Mouse (Mus musculus): ENCODE results near the gene Itih1.

Gene Itih1

GRCm38 (mm10) chr14:30904307-30904706, 38.8 kb downstream of the Itih1 start:
- DNase-seq (ENCODE audit: low spot score): no peak

- DNase-seq (ENCODE audit: low spot score): no peak
Measured at GRCm38 (mm10) chr14:30903036-30903435, 40.1 kb downstream of the Itih1 start.

DNA sequence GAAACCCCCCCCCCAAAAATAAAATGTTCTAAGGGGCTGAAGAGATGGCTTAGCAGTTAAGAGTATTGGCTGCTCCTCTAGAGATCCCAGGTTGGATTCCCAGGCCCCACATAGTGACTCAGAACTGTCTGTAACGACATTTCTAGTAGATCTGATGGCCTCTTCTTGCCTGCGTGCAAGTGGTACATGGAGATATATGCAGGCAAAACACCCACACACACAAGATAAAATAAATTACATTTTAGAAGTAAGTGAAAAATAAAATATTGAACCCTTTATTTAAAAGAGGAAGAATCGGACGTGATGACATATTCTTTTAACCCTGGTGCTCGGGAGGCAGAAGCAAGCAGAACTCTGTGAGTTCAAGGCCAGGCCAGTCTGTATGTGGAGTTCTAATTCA, 40.5 kb downstream of the Itih1 start:
- DNase-seq (ENCODE audit: low spot score): no peak

- no peak for DNase-seq (ENCODE audit: low spot score)
Measured at GRCm38 (mm10) chr14:30899972-30900371, 43.1 kb downstream of the Itih1 start.

GRCm38 (mm10) chr14:30888271-30888732, 54.8 kb downstream of the Itih1 start:
- no peak for DNase-seq (ENCODE audit: low spot score)

GRCm38 (mm10) chr14:30886204-30886603, 56.9 kb downstream of the Itih1 start, which contains the start of gene Itih4:
TSS of gene Itih4 (plus strand) at chr14:30886476.
- DNase-seq (ENCODE audit: low spot score): no peak

DNA sequence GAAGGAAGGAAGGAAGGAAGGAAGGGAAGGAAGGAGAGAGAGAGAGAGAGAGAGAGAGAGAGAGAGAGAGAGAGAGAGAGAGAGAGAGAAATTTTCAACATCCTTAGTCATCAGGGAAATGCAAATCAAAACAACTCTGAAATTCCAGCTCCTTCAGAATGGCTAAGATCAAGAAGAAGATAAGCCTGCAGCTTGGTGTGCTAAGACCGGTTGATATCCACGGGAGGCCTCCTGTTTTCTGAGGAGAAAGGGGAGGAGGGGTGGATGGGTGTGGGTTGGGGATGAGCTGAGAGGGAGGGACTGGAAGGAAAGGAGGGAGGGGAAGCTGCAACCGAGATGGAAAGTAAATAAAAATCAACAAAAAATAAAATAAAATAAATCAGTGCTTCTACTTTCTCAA, 57.8 kb downstream of the Itih1 start:
- no peak for DNase-seq (ENCODE audit: low spot score)

- DNase-seq (ENCODE audit: low spot score): no peak
Measured at GRCm38 (mm10) chr14:30881718-30882108, 61.4 kb downstream of the Itih1 start.

GRCm38 (mm10) chr14:30880811-30881717, 62.0 kb downstream of the Itih1 start:
- no peak for DNase-seq (ENCODE audit: low spot score)

GRCm38 (mm10) chr14:30880251-30880650, 62.8 kb downstream of the Itih1 start:
- DNase-seq (ENCODE audit: low spot score): no peak

DNA sequence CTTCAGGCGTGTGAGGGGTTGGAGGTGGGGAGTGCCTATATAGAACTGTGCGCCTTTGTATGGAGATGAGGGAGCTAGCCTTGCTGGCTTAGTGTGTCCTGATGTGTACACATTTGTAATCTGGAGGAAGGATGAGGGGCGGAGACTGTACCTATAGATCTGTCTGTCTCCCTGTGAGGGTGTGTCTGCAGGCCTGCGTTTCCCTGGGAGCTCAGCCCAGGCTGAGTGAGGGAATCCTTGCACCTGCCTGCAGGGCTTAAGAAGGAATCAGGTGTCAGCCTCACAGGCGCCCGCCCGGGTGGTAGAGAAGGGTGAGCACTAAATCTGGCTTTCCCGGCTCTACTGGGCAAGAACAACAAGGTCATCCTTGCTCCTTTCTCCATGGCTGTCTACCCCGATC, 63.3 kb downstream of the Itih1 start:
- DNase-seq (ENCODE audit: low spot score): no peak

All from urinary bladder, postnatal 10 days (tissue).